10 mouse cellular contexts compared by ENCODE assay signal in the genomic region with DNA sequence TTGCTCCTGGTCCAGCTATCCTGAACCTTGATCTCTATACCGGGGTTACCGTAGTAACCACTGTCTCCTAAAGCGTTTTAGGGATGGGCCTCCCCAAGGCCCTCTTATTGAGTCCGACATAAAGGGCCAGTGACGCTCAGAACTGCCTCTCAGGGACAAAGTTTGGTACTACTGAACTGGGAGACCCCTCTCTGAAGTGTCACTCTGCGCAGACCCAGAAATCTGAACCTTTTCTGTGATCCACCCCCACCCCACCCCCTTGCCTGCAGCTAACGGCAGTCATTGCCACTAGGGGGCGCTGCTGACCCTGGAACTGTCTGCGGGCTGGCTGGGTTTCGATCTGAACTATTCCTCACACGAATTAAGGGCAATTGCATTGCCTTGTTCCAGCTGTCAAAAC. TPM values are rescaled to one million over a fixed set of nuclear protein-coding genes. Genes with fewer than 3 reads are reported as not detected.
DNase-seq lines count a peak whose midpoint lies in the region; ATAC-seq and TF ChIP-seq lines count a peak whose summit lies in the region.
"Had no signal": no experiment of that assay in that cellular context is flagged by ENCODE, and none has a peak within 500 bp of the region (broad histone marks: within the 10 kb centered on the region; RNA-seq: fewer than 3 reads in every experiment).

No protein-coding gene starts in this region.

- H3K9me3 ChIP-seq in hindbrain, embryonic 11.5 days (ENCODE audit: control insufficient read depth, low read length), result no peaks in the 10 kb centered on the region
- H3K9me3 ChIP-seq in lung, embryonic 14.5 days (ENCODE audit: low read depth, low read length), result no peaks in the 10 kb centered on the region

- WGBS in hindbrain, embryonic 11.5 days, result 4% methylated on average over 11 of the region's 11 CpGs
- 6% methylated on average over 11 of the region's 11 CpGs for WGBS in lung, embryonic 14.5 days

- no peak overlapping the region for H3K4me2 ChIP-seq in hindbrain, embryonic 11.5 days (replicated peaks; ENCODE audit: low read depth, low read length)
- H3K4me2 ChIP-seq in lung, embryonic 14.5 days, result 0 out of 2 replicates have a peak overlapping the region, but pooled peaks have one; percentile 33

- DNase-seq in ZHBTc4 (ENCODE audit: low read depth, low spot score), result peak; percentile 77
- peak; percentile 95 to 97 for DNase-seq in cerebellum, postnatal 10 days
- peak; percentile 24 to 68 for DNase-seq in frontal cortex, postnatal 14 days (ENCODE audit: low spot score in 2 of 2)
- DNase-seq in hindbrain, embryonic 11.5 days (ENCODE audit: low spot score), result peak; percentile 92
- peak; percentile 48 to 81 for DNase-seq in layer of hippocampus, adult 8-10 months (ENCODE audit: low spot score in 2 of 2)
- peak; percentile 90 for DNase-seq in lung, embryonic 14.5 days
- peak; percentile 87 for DNase-seq in retina, embryonic 14.5 days (ENCODE audit: low spot score)

- H3K4me1 ChIP-seq in hindbrain, embryonic 11.5 days (replicated peaks; ENCODE audit: control insufficient read depth, insufficient read depth, low read length), result no peaks in the 10 kb centered on the region; the same call in 1 of the 2 replicates
- H3K4me1 ChIP-seq in lung, embryonic 14.5 days (ENCODE audit: insufficient read depth), result no peaks in the 10 kb centered on the region

- ATAC-seq in hindbrain, embryonic 11.5 days (ENCODE audit: low FRiP score), result peak; percentile 70
- ATAC-seq in lung, embryonic 14.5 days (ENCODE audit: insufficient read depth), result peak; percentile 77
- no peak for ATAC-seq in monocyte, adult 5-6 weeks (replicated peaks; ENCODE audit: insufficient number of reproducible peaks, low FRiP score, low TSS enrichment, poor library complexity, severe bottlenecking)
- ATAC-seq: Patski had no signal

- no peak overlapping the region for H3K27ac ChIP-seq in hindbrain, embryonic 11.5 days (ENCODE audit: low read depth, low read length)
- H3K27ac ChIP-seq in lung, embryonic 14.5 days (ENCODE audit: low read depth), result no peak overlapping the region

- peaks cover 2% of the 10 kb centered on the region; the same call in 1 of the 2 replicates for H3K27me3 ChIP-seq in hindbrain, embryonic 11.5 days (ENCODE audit: control insufficient read depth, insufficient read depth, low read length)
- H3K27me3 ChIP-seq in lung, embryonic 14.5 days (ENCODE audit: insufficient read depth, low read length), result no peaks in the 10 kb centered on the region
- H3K27me3 ChIP-seq: Patski had no signal

- H3K4me3 ChIP-seq in hindbrain, embryonic 11.5 days (ENCODE audit: low read depth, low read length), result no peak overlapping the region
- H3K4me3 ChIP-seq in lung, embryonic 14.5 days (ENCODE audit: low read depth, low read length), result no peak overlapping the region
- H3K4me3 ChIP-seq: myocyte had no signal

- TF ChIP-seq CTCF in lung, embryonic 14.5 days (IDR thresholded peaks at IDR 0.05; ENCODE audit: low read depth), result peak; percentile 95

- H3K9ac ChIP-seq in hindbrain, embryonic 11.5 days (ENCODE audit: low read depth, low read length), result no peak overlapping the region
- no peak overlapping the region for H3K9ac ChIP-seq in lung, embryonic 14.5 days

- no peaks in the 10 kb centered on the region for H3K36me3 ChIP-seq in hindbrain, embryonic 11.5 days (ENCODE audit: control insufficient read depth, insufficient read depth, low read length)
- H3K36me3 ChIP-seq in lung, embryonic 14.5 days (ENCODE audit: insufficient read depth), result no peaks in the 10 kb centered on the region

RNA-seq across cellular contexts. Expression of a gene that starts 6.4 kb away (rescaled TPM):
- polyA plus RNA-seq in hindbrain, embryonic 11.5 days (2014; fragmentation: Nextera tagmentation; extraction: Ambion mirVana), result 18.6 and 21.1 TPM in 2 replicates
- total RNA-seq in layer of hippocampus, adult 8-10 months (2022), result 1 to 10 TPM; 3.9 to 4.1 (median 4.0) TPM
- polyA plus RNA-seq in lung, embryonic 14.5 days (2014; fragmentation: Nextera tagmentation; extraction: Ambion mirVana), result 23.3 and 28.5 TPM in 2 replicates
- total RNA-seq in monocyte, adult 5-6 weeks (2017), result not detected in 3 replicates
- polyA plus RNA-seq: myocyte, Patski had no signal

Comparison
In these comparisons a context has a peak if more than half of its experiments do, and no peak if none do; other contexts are left out.
1. DNase-seq: peak in every context shown above with its lines; median percentile 96 in cerebellum, postnatal 10 days; 92 in hindbrain, embryonic 11.5 days; 90 in lung, embryonic 14.5 days; 87 in retina, embryonic 14.5 days; 77 in ZHBTc4; 64 in layer of hippocampus, adult 8-10 months; 46 in frontal cortex, postnatal 14 days.